Mouse (Mus musculus) skeletal muscle tissue, adult 2 months (tissue): ENCODE results near the gene Acsl3.
A peak's percentile ranks its signal among the peaks of the same experiment; 100 is the strongest.

ENCODE experiments used
- DNase-seq: peaks from one replicate; pipeline ENCODE4 v3.0.0-alpha.2; 2012; ENCODE audit warnings: low read depth, low spot score

Gene Acsl3

DNA sequence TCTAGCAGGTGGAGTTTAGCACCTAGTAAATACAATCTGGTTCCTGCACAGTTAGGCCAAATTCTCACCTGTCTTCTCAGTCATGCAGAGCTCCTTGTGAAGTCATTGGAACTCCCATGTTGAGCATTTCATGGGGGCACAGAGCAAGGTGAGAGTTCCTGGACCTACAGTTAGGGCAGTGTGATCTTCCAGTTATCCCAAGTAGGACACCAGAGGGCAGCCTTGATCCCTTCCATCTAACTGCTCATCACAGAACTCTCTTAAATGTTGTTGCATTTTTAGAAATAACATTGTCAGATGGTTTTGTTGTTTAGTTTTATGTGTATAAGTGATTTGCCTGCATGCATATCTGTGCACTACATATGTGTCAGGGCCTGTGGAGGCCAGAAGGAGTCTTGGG is 29.2 kb downstream of the Acsl3 start:
- no peak for DNase-seq

DNA sequence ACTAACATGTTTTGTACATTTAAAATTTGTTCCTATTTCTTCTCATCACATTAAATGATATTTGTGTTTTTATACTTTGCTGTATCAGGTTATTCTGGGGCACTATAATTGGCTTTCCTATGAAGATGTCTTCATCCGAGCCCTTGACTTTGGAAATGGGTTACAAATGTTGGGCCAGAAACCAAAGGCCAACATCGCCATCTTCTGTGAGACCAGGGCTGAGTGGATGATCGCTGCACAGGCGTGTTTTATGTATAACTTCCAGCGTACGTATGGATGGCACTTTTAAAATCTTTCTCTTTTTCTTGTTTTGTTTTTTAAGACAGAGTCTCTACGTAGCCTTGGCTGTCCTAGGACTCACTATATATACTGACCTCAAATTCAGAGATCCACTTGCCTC is 30.5 kb downstream of the Acsl3 start:
- DNase-seq: no peak

DNA sequence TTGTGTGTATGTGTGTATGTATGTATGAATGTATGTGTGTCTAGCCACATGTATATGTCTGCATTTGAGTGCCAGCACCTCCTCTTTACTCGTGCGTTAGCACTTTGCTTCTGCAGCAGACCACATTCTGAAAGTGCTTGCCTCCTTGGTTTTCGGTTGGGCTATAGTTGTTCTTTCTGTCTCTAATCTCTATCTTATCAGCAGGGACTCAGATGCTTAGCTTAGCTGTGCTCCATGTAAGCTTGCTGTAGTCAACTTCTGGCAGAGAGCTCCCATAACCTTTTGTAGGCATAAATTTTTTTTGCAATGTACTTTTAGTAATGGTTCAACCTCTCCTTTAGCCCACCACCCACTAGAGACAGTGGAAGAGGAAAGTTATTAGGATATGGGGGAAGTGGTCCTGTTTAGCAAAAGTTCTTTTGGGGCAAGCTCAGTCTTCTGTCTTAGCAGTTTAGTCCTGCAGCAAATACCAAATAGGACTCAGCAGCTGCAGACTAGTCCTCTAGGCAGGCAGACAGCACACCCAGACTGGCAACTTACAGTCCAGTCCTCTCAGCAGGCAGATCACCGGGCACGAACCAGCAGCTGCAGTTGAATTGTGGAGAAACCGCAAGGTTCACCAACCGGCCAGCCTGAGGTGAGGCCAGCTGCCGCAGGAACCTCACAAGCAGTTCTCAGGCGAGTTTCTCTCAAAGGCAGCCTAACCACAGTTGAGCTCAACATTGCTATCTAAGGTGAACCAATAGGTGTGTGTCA is 37.1 kb downstream of the Acsl3 start:
- no peak for DNase-seq

DNA sequence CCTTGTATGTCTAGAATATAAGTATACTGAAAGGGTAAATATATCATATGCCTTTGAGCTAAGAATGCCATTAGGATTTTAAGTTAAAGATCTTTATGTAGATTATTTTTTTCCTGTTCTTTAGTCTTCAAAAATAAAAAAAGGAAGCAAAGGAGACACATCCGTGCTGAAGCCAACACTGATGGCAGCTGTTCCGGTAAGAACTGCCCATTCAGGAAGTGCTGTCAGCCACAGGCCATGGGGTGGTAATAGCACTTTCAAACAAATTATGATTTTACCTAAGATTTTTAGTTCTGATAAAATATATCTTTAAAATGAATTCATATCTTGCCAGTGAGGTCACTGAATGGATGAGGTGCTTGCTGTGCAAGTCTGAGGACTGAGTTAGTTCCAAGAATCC is 38.7 kb downstream of the Acsl3 start:
- no peak for DNase-seq

DNA sequence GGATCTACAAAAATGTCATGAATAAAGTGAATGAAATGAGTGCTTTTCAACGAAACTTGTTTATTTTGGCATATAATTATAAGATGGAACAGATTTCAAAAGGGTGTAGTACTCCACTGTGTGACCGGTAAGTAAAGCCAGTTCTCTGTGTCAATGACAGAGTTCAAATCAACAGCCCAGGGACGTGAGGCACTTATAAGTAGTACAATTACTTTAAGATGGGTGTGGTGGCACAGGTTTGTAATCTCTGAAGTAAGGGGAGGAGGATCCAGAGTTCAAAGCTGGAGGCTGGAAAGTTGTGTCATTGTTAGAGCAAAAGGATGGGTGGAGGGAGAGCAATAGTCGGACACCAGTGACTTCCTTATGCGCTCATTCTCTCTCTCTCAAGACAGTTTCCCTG is 39.3 kb downstream of the Acsl3 start:
- no peak for DNase-seq

DNA sequence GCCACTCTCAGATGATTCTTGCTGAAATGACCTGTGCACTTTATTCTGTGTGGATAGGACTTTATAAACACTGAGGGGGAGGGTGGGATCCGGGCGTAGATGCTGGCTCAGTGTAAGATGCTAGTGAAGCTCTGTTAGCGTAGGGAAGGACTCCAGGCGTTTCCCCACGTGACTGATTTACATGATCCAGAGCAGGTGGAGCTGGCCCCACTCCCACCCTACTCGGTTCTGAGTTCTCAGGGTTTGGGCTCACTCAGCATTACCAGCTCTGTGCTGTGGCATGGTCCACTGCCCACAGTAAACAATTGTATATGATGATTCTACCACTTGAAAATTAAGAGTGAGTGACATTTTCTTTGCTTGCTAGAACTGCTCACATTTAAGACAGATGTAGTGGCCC is 40.5 kb downstream of the Acsl3 start:
- no peak for DNase-seq

DNA sequence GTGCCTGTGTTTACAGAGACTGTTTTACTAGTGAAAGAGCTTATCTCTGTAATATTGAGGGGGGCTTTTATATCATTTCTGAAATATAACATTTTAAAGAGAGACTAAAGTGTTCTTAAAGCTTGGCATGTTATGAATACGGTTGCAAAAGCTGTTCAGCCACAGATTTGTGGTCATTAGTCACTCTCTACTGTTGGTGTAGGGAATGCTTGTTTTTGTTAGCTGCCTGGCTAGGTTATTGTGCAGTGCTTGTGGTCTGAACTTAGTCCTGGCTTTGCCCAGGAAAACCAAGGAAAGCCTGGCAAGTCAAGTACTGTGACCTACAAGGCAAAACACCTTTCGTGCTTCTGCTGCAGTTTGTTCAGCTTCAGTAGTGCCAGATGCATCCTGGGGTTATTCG is 44.1 kb downstream of the Acsl3 start:
- no peak for DNase-seq

DNA sequence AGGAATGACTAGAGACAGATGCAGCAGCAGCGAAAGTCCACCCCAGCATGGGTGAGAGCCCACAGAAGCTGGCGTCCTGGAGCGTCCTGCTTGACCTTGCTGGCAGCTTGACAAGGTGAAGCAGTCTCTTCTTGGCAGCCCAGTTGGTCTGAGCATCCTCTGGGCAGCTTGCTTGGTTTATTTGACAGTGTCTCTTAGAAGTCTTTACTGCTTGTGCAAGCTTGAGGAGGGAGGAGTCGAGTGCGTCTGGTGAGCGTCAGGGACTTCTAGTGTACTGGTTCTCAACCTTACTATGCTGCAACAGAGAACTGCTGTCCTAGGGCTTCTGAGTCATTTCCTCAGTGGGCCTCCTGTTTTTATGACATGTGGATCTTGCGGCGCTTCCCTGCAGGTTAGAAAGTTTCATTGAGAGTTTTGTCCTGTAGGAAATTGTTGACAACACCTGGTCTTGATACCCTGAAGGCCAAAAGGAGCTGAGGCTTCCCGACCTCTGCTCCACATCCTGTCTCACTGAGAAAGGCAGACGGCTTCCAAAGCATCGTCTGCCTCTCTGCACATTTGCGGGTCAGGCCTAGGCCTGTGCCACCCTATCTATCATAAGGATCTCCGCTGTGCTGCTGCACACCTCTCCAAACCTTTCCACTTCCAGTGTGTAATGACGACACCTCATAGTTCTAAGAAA is 44.8 kb downstream of the Acsl3 start:
- DNase-seq: no peak

DNA sequence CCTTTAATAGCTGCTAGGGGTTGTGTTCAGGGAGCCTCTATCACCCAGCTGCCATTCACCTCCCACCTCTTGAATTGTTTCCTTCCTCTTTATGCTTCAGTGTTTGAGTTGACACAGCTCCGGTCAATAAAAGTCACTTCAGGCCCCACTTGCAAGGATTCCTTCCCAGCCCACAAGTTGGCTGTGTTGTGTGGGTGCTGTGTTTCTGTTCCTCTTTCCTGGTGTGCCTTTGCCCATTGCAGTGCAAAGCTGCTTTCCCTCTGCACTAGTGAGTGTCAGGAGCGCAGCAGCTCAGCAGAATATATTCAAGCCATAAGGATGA is 45.3 kb downstream of the Acsl3 start:
- DNase-seq: no peak

DNA sequence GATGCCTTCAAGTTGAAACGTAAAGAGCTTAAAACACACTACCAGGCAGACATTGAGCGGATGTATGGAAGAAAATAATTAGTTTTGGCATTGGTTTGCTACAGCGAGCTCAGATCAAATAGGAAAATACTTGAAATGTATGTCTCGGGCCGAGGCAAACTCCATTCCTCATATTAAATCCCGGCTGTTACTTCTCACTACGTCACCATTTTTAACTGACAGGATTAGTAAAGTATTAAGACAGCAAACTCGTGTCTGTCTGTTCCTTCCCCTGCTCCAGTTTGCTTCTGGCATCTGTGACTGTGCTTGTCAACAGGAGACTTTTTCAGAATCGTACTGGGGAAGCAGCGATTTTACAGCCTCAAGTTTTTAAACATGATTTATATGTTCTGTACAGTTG is 48.7 kb downstream of the Acsl3 start:
- no peak for DNase-seq

DNA sequence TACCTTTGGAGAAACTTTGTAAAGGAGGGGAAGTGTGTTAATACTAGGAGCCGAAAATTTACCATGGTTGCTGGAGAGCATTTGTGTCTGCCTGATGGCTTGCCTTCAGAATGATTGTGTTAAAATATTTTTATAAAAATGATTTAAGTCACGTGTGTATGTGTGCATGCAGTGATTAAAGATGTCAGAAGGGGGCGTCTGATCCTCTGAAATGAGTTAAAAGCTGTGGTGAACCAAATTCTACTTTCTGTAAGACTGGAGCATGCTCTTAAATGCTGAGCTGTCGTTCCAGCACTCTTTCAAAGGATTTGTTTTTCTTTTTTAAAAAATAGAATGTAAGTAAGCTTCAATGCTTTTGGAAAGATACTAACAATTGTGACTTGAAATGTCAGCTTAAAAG is 49.7 kb downstream of the Acsl3 start:
- no peak for DNase-seq

DNA sequence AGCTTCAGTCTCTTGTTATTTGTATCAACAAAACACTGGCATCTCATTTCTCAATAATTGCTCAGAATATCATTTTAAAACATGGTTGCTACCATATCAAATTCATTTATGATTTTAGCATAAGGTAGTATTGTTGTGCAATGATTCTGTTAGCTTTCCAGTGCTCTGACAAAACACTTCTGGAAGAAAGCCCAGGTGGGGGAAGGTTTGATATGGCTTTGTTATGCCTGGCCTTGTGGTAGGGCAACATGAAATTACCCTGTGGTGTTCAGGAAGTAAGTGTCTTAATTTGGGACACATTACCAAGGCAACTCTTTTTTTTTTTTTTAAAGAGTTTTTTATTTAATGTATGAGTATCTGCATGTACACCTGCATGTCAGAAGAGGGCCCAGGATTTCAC is 52.4 kb downstream of the Acsl3 start:
- DNase-seq: no peak

DNA sequence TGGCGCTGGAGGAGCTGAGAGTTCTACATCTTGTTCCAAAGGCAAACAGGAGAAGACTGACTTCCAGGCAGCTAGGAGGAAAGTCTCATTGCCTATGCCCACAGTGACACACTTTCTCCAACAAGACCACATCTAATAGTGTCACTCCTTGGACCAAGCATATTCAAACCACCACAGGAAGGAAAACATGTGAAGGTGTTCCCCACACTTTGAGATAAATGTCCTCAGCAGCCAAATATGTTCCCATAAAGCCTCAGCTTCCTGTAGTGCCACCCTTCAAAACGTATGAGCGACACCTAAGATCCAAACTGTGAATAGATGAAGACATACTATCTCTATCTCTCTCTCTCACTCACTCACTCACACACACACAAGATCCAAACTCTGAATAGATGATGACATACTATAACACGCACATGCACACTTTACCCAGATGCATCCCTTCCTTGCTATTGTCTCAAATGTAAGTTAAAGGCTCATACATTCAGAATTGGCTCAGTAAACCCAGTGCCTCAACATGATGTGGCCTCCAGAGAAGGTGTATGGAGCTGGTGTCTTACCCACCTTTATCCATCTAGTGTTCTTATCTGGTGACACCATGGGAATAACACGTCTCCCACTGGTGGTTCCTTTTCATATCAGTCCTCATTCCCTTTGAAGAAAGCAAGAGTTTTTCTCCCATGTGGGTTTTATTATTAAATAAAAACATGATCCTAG is 53.1 kb downstream of the Acsl3 start:
- DNase-seq: no peak

DNA sequence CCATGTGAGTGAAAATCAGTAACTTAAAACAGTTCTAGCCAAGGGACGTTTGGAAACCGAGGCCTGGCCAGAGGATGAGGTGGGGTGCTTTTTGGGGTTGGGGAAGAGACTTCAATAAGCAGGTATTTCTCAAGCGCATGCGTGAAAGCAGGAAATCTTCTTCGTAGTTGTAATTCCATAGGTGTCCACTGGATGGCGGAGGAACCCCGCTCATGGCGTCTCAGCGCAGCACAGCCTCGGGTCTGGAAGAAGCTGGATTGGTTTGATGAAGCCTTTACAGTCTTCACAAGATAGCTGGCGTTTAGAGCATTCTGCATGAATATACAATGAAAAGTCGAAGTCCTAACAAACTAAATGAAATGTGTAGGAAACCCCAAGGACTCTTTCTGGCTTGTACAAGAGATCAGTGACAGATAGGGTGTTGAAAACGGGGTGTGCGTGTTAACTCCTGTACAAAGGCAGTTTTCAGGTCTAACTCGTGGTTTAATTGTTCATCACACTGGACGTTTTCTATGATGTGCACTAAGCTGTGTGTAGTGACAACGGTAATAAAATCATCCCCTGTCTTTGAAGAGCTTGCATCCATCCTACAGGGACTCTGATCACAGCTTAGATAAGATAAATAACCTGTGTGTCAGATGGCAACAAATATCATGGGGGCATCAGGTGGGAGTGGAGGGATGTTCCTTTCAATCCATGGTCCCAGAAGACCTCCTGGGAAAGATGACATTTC is 67.0 kb downstream of the Acsl3 start:
- DNase-seq: peak; percentile 74

DNA sequence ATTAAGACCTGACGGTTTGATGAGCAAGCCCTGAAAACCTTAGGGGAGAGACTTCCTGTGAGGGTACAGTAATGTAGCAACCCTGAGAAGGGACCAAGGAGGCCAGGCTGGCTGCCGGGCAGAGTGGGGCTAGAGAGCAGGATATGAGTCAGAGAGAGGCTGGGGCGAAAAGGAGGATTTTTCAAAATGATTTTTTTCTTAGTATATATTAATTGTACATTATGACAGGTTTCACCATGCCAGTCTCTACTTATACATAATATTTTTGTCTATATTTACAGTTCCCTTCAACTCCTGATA is 67.5 kb downstream of the Acsl3 start:
- DNase-seq: no peak

DNA sequence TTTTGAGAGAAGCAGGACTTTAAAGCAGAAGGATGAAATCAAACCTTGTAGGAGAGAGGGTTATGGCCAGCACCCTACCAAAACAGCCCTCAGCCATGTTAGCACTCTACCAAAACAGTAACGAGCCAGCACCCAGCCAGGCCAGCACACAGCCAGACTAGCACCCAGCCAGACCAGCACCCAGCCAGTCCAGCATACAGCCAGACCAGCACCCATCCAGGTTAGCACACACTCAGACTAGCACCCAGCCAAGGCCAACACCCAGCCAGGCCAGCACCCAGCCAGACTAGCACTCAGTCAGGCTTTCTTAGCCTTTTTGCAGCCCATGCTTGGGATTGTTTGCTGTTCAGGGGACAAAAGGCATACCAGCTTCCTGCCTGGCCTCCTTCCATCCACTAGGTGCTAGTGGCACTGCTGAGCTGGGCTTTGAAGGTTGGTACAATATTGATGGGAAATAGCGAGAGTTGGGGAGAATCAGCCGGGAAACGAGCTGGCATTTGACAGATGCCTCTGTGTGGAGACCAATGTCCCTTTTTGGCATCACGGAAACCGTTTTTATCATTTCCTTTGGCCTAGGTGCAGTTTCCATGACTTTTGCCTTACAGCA is 68.1 kb downstream of the Acsl3 start:
- no peak for DNase-seq

DNA sequence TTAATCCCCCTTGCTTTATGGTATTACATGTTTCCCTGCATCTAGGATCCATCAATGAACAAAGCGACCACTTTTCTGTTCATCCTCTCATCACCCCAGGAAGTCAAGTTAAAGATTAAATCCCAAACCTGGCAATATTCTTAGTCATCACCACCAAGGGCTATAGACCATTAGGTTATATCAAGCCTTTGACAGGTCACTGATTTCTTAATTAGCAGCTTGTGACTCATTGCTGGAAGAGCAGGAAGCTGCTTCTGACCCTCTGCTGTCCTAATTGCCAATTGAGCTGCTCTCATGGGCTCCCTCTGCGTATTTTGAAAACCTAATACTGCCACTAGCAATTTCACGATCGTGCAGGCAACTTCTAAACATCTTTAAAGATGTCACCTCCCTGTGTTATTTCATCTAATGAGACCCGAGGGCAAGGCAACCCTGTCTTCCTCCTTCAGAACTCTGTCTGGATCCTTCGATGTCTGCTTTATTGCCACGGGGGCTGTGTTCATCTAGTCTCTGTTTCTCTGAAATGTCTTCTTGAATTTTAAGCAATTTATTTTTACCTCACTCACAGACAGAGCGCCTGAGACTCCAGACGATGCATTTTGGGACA is 72.6 kb downstream of the Acsl3 start:
- DNase-seq: no peak

DNA sequence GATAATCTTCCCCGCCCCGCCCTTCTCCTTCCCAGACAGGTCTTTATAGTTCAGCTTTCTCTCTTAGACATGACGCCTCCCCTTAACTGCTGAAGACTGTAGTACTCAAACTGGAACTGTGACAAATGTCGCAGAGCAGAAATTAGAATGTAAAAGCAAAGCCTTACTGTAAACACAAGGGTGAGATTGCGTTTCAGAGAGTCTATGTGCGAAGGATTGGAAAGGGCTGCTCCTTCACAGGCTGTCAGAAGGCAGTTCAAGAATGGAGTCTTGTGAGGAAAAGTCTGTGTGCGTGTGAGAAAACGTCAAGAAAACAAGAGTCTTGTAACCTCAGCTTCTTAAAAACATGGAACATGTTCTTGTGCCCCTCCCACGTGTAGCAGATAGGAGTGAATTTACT is 74.7 kb downstream of the Acsl3 start:
- DNase-seq: no peak

DNA sequence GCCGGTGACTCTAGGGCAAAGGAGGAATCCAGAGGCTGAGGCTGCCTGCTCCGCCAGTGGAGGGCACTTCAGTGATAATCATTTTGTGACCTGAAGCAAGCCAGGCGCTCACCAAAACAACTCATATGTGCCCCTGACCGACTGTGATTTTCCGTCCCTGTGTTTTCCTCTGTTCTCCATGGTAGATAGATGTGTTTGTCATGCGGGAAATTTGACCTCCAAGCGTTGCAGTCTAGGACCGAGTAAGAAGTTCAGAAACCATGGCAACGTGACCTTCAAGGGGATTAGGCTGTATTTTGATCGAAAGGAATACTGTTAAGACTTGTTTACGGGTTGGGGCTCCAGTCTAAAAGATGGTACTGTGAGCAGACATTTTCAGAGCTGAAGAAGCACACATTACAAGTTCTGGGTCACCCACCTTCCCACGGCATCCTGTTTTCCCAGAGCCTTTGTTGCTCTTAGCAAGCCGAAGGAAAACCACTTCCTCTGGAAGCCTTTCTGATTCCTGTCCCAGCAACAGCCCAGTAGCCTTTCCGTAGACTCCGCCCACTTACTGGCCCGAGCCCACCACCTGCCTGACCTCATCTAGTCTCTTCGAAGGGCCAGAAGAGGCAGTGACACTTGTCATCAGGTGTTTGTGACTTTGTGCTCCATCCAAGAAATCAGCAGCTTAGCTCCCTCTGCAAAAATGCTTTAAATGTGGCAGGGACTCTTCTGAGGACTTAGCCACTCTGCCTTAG is 76.8 kb downstream of the Acsl3 start:
- DNase-seq: peak; percentile 10

DNA sequence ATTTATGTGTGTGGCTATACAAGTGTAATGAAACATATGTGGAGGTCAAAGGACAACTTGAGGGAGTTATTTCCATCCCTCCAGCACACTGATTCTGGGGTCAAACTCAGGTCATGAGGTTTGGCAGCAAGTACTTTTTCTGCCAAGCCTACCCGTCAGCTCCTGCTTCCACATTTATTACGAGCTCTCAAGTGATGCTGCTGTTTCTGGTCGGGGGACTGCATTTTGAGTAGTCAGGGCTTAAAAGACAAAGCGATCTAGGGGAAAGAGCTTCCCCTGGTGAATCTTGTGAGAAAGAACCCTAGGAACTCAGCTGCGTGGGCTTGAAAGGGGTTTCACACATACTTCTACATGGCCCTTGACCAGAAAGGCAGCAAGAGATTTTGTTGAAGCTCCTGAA is 80.0 kb downstream of the Acsl3 start:
- DNase-seq: no peak

DNA sequence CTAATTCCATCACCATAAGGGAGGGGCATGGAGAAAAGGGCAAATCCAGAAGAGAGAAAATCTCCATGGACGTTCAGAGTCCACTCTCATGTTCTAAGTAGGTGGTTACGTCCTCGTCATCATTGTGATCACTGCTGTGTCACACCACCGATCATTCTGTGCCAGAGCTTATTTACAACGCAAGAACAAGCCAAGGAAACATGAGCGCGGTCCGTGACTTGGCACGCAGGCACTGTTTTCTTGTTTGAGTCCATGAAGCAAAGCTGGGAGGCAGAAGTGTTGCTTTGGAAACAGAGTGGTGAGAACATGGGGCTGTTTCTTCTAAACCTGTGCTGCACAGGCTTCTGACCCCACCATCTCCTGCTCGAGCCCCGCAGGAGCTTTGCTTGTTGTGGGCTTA is 83.1 kb downstream of the Acsl3 start:
- DNase-seq: peak; percentile 66
